Mouse (Mus musculus) c-Kit-positive CD71-positive TER-119-negative erythroid progenitor cells, embryonic 14.5 days (primary cell): Measurements from ENCODE around the gene Zfp609.

Experiments used
- DNase-seq: peaks from one replicate; pipeline ENCODE4 v3.0.0-alpha.2; 2013; ENCODE audit warnings: low read depth

Gene Zfp609

DNA sequence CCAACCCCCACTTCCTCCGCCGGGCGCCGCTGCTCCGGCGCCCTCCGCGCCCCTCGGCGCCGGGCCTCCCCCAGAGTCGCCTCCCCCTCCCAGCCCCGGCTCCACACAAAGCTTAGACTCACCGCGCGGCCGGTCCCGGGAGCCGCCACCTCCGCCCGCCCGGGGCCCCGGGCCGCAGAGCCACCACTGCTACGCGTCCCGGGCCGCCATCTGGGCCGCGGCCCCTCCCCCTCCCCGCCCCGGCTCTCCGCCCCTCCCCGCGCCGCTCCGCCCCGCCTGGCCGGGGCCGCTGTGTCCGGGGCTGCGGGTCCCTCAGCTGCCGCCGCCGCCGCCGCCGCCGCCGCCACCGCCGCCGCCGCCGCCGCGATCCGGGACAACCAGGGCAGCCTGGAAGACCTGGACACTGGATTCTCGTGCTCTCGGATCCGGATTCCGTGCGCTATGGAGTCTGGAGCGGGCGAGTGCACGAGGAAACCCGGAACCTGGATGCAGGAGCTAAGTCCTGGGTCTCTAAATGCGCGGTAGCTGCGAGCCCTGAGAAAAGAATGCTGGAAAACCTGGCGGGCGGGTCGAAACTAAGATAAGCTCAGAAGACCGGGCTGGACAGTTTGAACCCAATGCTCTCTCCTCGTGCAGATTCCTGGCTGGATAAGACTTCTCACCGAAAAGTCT is at the start of gene Zfp609:
Gene Zfp609, minus strand, starts transcription at position 221 of the 672 bp plus-strand sequence.
- DNase-seq, result peak; percentile 94

DNA sequence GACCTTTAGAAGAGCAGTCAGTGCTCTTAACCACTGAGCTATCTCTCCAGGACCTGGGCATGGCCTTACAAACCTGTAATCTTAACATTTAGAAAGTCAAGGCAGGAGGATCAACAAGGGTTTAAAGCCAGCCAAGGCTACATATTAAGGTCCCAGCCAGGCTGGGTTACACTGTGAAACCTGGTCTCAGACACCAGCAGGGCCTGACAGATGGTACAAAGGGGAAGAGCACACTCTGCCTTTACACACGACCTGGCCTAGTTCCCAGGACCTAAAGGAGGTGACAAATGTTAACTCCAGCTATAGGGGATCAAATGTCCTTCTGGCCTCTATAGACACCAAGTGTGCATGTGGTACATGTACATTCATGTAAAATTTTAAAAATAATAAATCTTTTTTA is 32.3 kb upstream of the Zfp609 start:
- no peak for DNase-seq

DNA sequence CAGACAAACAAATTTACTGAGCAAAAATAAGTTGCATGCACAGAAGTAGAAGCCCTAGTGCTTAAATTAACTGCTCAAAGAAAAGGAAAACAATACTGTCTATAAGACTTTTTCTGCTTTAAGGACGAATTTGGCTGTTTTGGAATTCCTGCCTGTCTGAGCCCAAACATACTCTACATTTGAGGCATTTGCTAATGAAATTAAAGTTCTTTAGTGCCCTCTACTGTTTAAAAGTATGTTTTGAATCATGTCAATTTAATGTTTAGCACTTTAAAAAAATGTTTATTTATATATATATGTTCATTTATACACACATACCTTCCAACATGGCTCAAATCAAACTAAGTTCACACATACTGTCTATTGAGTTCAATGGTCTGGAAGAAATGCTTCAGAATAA is 22.8 kb upstream of the Zfp609 start:
- no peak for DNase-seq

DNA sequence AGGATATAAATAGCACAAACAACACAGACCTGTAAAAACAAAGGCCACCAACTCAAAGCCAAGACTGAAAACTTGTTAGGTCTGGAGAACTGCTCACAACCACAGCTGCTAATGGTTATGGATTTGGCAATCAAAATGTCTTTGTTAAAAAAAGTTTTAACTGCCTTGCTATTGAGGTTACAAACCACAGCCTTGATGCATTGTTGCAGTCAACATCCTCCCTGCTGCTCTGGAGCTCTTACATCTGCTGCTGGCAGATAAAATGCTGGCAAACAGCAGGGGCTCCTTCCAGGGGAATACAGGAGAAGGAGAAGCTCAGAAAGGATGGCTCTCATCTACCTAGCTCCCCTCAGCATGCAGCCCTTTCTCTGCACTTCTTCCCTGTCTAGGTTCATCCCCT is 20.8 kb upstream of the Zfp609 start:
- no peak for DNase-seq

DNA sequence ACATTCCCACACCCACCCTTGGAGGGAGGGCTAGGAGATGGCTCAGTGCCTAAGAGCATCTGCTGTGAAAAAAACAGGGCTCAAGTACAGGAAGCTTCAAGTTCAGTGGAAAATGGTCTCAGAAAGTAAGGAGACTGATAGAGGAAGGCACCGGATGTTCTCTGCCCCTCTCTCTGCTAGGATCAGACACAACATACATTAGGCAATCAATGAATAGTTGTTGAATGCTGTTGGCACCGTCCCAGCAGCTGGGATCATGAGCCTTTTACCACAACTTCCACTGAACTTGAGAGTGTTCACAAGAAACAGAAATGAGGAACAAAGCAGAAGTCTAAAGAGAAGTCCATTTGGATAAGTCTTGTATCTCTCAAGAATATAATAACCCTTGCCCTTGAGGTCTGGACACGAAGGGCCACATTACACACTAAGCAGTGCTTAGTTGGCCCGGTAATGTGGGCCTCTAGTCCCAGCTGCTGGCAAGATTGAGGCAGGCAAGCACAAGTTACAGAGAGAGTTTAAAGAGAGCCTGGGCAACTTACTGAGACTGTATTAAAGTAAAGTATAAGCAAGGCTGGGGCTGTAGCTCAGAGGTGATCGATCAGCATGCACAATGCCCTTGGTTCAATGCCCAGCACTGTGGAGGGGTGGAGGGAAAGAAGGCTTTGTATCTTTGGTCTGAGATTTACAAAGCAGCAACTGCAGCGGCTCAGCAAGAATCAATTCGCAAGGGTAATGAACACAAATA is 17.2 kb upstream of the Zfp609 start:
- no peak for DNase-seq

DNA sequence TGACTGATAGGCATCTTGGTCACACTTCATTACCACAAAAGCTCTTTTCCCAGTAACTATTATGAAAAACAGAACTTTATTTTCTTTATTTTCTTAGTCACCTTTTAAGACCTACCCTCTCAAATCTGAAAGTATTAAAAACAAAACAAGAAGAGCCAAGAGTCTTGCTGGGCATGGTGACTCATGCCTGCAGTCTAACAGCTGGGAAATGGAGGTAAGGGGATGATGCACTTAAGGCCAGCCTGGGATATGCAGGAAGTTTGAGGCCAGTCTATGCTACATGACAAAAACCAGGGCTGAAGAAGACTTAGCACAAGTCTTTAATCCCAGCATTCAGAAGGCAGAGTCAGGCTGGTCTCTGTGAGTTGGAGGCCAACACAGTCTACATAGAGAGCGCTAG is 12.5 kb upstream of the Zfp609 start:
- no peak for DNase-seq

DNA sequence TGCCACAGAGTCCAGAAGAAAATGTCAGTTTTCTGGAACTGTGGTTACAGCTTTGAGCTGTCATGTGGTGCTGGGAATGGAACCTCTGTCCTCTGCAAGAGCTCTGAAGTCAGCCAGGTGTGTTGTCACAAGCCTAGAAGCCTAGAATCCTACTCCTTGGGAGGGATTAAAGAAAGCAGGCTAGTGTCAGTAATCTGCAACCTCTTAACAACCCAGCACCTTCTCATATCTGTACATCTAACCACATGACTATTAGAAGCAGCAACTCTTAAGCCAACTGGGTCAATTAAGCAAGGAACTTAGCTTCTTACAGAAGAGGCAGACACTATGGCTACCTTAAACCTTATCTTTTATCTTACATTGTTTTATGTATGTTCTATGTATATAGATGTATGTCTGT is 9.6 kb upstream of the Zfp609 start:
- no peak for DNase-seq

DNA sequence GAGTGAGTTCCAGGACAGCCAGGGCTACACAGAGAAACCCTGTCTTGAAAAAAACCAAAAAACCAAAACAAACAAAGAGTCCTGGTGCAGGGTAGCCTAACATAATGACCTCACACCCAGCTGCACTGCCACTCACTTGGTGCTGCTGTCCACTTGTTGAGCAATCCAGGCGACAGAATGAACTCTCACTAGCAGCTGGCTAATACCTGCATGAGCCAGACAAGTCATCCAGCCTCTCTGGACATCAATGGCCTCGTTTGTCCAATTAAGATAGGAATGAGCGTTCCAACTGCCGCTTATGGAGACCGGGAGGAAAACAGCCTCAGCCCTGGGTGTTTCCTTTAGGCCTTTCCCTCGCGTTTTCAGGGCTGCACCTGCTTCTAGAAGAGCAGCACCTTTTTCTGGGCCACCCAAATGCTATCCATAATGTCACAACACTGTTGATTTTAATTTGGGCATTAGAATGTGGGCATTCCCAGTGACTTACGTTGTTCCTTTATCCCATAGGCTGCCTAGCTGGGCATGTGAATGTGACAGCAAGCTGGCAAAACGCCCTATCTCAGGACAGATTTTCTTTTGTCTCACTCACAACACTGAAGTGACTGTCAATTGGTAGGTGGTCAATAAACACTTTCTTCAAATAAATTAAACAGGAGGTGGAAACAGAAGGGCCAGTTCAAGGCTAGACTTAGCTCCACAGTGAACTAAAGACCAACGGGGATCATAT is 7.4 kb upstream of the Zfp609 start:
- no peak for DNase-seq

DNA sequence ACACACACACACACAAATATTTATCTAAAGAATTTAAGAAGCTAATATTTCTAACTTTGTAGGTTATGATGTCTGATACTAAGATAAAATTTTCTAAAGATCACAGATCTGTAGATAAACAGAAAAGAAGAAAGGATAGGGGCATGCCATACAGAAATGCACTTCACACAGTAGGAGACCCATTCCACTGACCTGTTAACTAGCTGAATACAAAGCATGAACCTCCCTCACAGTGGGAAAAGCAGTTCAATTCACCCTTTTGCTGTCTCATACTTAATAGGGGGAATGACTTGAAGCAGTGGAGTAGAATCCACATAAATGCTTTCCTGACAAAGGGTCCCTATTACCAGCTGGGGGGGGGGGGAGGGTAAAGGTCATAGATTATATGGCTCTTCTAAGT is 6.3 kb upstream of the Zfp609 start:
- DNase-seq, result no peak

DNA sequence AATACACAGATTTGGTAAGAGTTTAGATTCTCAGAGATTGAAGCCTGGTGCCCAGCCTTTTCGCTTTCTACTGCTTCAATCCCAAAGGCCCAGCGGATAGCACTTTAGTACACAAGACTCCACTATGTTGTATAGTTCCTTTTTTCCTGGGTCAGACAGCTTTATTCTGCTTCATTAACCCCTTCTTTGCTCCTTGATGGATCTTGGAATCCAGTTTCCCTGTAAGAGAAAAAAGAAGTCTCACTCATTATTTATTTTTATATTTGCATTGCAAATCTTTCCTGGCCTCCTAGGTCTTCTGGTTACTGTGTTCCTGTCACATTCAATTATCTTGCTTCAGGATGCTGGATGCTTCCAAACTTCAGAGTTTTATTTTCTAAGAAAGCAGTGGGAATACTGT is 5.9 kb upstream of the Zfp609 start:
- no peak for DNase-seq

DNA sequence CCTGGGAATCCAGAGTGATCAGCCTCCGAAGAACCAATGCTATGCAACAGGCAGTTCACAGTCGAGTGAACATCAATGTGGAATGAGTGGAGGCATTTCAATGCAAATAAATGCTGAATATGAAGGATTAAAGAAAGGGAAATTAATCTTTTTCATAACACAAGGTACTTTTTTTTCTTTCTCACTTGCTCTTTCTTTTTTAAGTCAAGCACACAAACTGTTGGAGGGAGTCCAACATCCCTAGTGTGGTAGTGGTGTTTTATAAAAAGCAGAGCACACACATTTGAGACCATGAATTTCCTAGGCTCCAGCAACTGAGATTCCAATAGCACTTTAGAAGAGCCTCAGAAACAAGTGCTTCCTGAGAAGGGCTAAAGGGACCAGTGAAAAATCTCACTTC is 4.7 kb upstream of the Zfp609 start:
- no peak for DNase-seq

DNA sequence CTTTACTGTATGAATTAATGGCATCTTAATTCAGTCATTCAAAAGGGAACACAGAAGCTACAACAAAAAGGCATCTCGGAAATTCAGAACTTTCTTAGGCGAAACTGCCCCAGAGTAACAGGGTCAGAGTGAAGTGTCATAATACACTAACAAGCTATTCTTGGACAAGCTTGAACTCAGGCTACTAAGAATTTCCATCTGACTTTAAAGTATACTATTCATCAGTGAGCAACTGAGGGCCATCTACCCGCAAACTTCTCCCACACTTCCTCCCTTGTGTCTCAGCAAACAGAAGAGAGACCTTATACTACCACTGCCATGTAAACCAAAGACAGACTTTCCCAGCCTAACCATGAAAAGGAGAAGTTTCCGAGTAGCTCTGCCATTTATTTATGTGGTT is 3.8 kb upstream of the Zfp609 start:
- DNase-seq, result no peak

DNA sequence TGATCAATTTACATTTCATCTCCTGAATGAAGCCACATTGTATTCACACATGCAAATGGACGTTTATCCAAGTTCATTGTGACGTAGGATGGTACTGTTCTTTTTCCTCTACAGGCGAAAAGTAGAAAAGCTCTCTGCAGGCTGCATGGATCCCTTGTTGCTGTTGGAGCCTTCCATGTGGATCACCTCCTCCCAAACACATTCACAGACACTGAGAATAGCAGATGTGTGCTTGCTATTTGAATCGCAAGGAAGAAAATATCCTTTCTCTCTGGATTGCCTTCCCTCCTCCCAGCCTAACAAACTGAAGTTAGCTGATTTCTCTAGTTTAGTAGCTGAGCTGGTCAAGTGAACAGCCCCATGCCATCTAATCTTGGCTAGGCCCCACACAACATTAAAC is 2.9 kb upstream of the Zfp609 start:
- no peak for DNase-seq

DNA sequence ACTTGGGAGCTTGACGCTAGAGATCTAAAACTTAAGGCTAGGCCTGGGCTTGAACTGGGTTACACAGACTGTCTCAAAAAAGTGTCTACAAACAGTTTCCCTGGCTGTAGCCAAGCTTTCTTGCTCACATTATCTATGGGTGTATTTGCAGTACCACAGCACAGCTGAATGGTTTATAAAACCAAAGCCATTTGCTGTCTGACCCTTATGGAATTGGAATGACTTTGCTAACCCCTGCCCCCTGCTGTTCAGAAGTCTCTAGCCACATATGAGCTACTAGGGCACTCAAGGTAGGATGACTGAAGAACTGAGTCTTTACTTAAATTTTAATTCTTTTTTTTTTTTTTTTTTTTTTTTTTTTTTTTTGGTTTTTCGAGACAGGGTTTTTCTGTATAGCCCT is 2.0 kb upstream of the Zfp609 start:
- DNase-seq, result no peak

DNA sequence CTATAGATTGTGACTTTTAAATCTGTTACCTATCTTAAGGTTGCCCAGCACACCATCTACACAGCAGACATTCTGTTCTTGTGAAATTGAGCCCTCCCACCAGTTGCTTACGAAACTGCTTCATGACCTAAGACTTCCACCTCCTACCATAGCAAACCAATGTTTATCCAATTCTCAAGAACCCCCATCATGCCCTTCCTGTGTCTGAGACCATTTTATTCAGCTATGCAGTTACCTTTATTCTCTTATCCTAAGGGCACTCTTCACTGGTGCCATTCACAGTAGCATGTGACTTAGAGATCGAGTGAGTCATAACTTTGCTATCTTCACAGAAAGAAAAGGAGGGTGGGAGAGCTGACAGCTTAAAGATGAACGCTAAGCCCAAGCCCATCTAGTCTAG is 1.1 kb upstream of the Zfp609 start:
- DNase-seq, result no peak

DNA sequence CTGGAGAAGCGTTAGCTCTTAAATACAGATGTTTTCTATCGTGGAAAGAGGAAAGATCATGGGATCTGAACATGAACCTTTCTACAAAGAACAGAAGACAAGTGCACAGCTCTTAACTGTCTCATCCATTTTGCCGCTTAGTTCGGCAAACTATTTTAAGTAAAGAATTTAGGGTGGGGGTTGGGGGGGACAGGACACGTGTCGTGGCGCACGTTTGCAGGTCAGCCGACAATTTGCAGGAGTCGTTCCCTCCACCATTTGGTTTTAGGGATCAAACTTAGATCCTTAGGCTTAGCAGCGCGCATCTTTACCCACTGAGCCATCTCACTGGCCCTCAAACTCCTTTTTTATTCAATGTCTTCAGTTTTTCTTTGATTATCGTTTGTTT is 646 bp upstream of the Zfp609 start:
- no peak for DNase-seq

DNA sequence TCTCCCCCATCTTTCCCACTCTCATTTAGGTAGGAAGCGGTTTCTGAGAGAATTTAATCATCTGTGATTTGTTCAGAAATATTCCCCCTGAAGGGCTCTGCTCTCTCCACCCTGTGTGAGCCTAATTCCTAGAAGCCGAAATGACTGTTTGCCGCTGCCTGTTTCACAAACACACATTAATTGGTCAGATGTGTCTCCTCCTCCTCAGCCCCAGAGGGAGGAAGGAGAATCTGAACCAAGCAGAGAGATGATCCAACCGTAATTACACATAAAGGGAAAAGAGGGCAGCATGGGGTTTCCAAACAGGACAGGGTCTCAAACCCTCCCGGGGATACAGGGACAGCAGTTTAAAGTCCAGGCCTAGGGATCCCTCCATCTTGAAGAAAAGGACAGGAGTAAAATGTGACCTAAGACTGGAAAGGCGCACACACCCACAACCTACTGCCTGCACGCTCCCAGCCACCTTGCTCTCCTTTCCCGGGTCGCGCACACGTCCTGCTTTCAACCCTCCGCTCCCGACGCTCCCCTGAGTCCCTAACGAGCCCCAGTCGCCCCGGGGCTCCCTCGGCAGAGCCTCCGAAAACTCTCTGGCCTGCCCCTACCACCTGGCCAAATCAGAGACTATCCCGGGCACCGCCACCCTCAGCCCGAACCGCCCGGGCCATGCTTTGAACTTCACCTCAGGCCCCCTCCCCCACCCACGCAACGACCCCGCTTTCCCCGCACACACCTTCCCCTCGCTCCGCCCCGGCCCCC is 598 bp downstream of the Zfp609 start:
- DNase-seq, result peak; percentile 55

DNA sequence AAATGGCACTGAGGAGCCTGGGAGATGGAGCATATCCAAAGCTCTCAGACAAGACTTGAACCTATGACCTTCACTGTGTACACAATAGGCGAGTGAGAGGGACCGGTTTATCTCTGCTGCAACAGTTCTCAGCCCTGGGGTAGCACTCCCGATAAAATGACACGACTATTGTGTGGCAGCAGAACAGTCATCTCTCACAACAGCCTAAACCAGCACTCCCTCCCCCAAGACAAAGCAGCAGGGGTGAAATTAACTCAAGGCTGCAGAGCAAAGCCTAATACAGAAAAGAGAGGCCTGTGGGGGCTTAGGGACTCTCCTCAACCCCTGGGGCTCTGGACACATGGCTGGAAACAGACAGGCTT is 1.2 kb downstream of the Zfp609 start:
- no peak for DNase-seq

DNA sequence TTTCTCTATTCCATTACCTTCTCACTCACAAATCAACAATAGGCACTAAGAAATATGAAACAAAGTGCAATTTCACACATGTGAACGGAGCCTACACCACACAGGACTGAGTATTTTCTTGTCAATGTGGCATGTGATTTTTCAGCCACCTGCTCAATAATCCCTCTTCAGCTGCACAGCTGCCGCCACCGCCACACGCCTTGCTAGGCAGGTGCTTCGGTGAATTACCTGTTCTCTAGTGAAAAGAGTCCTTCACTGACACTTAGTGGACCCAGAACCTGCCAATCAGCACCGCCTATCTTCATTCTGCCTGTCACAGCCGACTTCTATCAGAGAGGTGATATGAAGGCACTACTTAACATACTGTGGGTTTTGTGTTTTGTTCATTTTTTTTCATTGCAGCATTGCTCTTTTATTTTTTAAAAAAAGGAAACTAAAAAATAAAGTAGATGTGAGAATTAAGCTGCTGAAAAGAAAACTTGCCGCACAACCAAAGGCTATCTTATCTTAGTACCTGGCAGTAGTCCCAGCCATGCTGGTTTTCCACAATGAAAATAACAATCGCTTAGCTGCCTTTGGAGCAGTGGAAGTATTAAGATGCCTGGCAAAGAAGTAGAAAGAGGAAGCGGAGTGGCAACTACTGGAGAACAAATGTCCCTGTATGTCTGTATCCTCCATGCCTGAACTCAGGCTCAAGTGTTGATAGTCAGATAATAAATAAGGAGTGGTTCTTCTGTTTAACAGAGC is 3.5 kb downstream of the Zfp609 start:
- no peak for DNase-seq

DNA sequence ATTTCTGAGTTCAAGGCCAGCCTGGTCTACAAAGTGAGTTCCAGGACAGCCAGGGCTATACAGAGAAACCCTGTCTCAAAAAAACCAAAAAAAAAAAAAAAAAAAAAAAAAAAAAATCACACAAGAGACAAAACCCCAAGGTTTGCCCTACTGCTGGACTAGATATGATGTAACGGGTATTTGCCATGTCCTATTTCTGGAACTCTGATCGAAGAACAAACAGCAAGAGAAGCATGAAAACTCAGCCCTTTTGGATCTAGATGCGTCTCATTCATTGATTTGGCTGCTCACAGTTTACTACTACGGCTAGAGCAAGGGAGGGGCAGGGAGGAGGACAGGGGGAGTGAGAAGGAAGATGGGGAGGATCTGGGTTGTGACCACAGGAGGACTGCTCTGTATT is 5.4 kb downstream of the Zfp609 start:
- DNase-seq, result no peak

DNA sequence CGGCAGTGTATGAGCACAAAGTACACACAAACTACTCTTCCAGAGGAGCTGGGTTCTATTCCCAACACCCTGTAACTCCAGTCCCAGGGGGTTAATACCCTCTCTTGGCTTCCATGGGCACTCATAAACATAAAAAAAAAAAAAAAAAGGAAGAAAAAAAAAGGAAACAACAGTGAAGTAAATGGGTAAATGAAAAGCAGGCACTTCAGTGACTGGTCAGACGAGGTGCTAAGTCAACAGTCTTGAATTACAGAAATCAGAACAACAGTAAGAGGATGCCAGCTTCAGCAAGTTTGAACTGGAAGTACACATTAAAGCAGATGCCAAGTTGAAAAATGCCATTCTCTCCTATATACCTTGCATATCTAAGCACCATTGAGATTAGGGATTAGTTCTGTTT is 7.1 kb downstream of the Zfp609 start:
- DNase-seq, result no peak

DNA sequence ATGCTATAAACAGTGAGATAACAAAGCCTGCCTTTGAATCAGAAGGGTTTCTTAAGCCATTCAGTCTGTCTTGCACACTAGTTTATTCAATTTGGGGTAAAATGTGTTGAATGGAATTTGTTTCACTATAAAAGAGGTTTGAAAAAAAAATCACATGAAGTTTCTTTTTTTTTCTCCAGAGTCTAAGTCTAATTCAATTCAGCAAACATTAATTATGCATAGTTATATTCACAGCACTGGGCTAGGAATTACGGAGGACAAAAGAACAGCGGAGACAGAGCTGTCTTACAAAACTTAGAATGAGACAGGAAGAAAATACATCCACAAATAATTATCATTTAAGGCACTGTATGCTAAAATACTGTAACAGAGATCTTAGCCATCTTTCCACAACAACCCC is 9.0 kb downstream of the Zfp609 start:
- no peak for DNase-seq
